Mouse (Mus musculus) myocyte (in vitro differentiated cells): ENCODE measurements around the gene Dnah5. TPM values are rescaled to one million over a fixed set of nuclear protein-coding genes. Genes with fewer than 3 reads are reported as not detected.

ENCODE experiments used
- H3K27me3 ChIP-seq: one replicate; pipeline ENCODE4 v1.6.1; 2011; ENCODE audit not compliant: control insufficient read depth, insufficient read depth, insufficient read length
- H3K36me3 ChIP-seq: one replicate; pipeline ENCODE4 v1.6.1; 2011; ENCODE audit not compliant: control insufficient read depth, insufficient read depth
- H3K4me2 ChIP-seq: one replicate; pipeline ENCODE4 v1.6.1; 2011; ENCODE audit warnings: low read depth, control low read depth
- H3K4me3 ChIP-seq: one replicate; pipeline ENCODE4 v1.5.1; 2011; ENCODE audit warnings: mild to moderate bottlenecking, control low read depth, moderate library complexity
- H3K79me2 ChIP-seq: one replicate; pipeline ENCODE4 v1.6.1; 2011; ENCODE audit not compliant: control insufficient read depth, insufficient read depth
- H3ac ChIP-seq: one replicate; pipeline ENCODE4 v1.6.1; 2011; ENCODE audit not compliant: control insufficient read depth, insufficient read length
- CEBPB ChIP-seq: IDR thresholded peaks from 2 replicates; pipeline ENCODE4 v1.6.1; 2011; ENCODE audit warnings: mild to moderate bottlenecking, moderate library complexity; ENCODE audit not compliant: poor library complexity, insufficient read depth, severe bottlenecking
- E2F4 ChIP-seq: IDR thresholded peaks from one replicate; pipeline ENCODE4 v1.6.1; 2011; ENCODE audit warnings: mild to moderate bottlenecking, control low read depth, moderate library complexity; ENCODE audit not compliant: insufficient read depth
- MAX ChIP-seq: IDR thresholded peaks from one replicate; pipeline ENCODE4 v1.6.1; 2011; ENCODE audit warnings: low read depth, mild to moderate bottlenecking, control low read depth
- MYOD1 ChIP-seq, 3 experiments: IDR thresholded peaks; one replicate each; pipeline ENCODE4 v1.6.1; 2011; ENCODE audit warnings: control low read depth in 2 of 3, low read depth in 2 of 3, mild to moderate bottlenecking in 2 of 3, moderate library complexity in 1 of 3; ENCODE audit not compliant: insufficient read length in 2 of 3, control insufficient read depth in 1 of 3
- MYOG ChIP-seq, 3 experiments: IDR thresholded peaks; one replicate each; pipeline ENCODE4 v1.6.1; 2011; ENCODE audit warnings: control low read depth in 2 of 3, low read depth in 2 of 3, mild to moderate bottlenecking in 2 of 3; ENCODE audit not compliant: insufficient read length in 2 of 3, control insufficient read depth in 1 of 3, insufficient read depth in 1 of 3
- POLR2A ChIP-seq: IDR thresholded peaks from one replicate; pipeline ENCODE4 v1.6.1; 2011; ENCODE audit warnings: low read depth, mild to moderate bottlenecking, control low read depth, moderate library complexity; ENCODE audit not compliant: insufficient read length
- POLR2AphosphoS2 ChIP-seq: IDR thresholded peaks from one replicate; pipeline ENCODE4 v1.6.1; 2011; ENCODE audit warnings: low read depth, control low read depth; ENCODE audit not compliant: insufficient read length
- REST ChIP-seq: IDR thresholded peaks from one replicate; pipeline ENCODE4 v1.6.1; 2011; ENCODE audit warnings: mild to moderate bottlenecking, control low read depth, moderate library complexity; ENCODE audit not compliant: insufficient read depth, insufficient read length
- SRF ChIP-seq: IDR thresholded peaks from one replicate; pipeline ENCODE4 v1.6.1; 2011; ENCODE audit warnings: low read depth; ENCODE audit not compliant: control insufficient read depth, insufficient read length
- TCF12 ChIP-seq: IDR thresholded peaks from one replicate; pipeline ENCODE4 v1.6.1; 2011; ENCODE audit warnings: mild to moderate bottlenecking, control low read depth; ENCODE audit not compliant: poor library complexity, insufficient read depth, severe bottlenecking
- TCF3 ChIP-seq: IDR thresholded peaks from one replicate; pipeline ENCODE4 v1.6.1; 2011; ENCODE audit warnings: low read depth, control low read depth; ENCODE audit not compliant: insufficient read length
- USF1 ChIP-seq: IDR thresholded peaks from one replicate; pipeline ENCODE4 v1.6.1; 2011; ENCODE audit warnings: low read depth, mild to moderate bottlenecking, control low read depth, moderate library complexity
- polyA plus RNA-seq: library from polyadenylated mRNA; unstranded; fragments of >200 nt; fragmentation: generic; extraction: Trizol; gene quantifications from one replicate; pipeline ENCODE4 v1.2.1, GENCODE M21; 2012; ENCODE audit warnings: missing spikeins

Gene Dnah5
- polyA plus RNA-seq, 1 experiment = 0.05 TPM

- no peak for TF ChIP-seq E2F4
- TF ChIP-seq TCF12 = no peak
- TF ChIP-seq CEBPB = no peak
- TF ChIP-seq REST = no peak
- no peak for TF ChIP-seq MYOG (IDR thresholded peaks at IDR 0.05; ENCODE audit: control insufficient read depth in 1 of 3, insufficient read depth in 1 of 3, insufficient read length in 2 of 3, low read depth in 2 of 3)
- no peak for TF ChIP-seq TCF3
- no peak for TF ChIP-seq SRF
- TF ChIP-seq POLR2AphosphoS2 = no peak
- TF ChIP-seq MAX = no peak
- TF ChIP-seq USF1 = no peak
- no peak for TF ChIP-seq MYOD1 (IDR thresholded peaks at IDR 0.05; ENCODE audit: control insufficient read depth in 1 of 3, insufficient read length in 2 of 3, low read depth in 2 of 3)
- no peak for TF ChIP-seq POLR2A
- H3K4me2 ChIP-seq = no peak overlapping the region
- H3K36me3 ChIP-seq = no peaks in the 10 kb centered on the region
- H3K27me3 ChIP-seq = peaks cover 30% of the 10 kb centered on the region
- no peak overlapping the region for H3ac ChIP-seq
- H3K79me2 ChIP-seq = no peaks in the 10 kb centered on the region
- H3K4me3 ChIP-seq = no peak overlapping the region
These were observed 15.8 kb upstream of the Dnah5 start for GRCm38 (mm10) chr15:28187472-28188360.

GRCm38 (mm10) chr15:28188361-28189011 lies 15.1 kb upstream of the Dnah5 start:
- H3K4me2 ChIP-seq = no peak overlapping the region
- H3K27me3 ChIP-seq = peaks cover 32% of the 10 kb centered on the region
- no peaks in the 10 kb centered on the region for H3K79me2 ChIP-seq
- no peak for TF ChIP-seq E2F4
- no peak for TF ChIP-seq MAX
- TF ChIP-seq TCF3 = no peak
- no peak for TF ChIP-seq MYOD1 (IDR thresholded peaks at IDR 0.05; ENCODE audit: control insufficient read depth in 1 of 3, insufficient read length in 2 of 3, low read depth in 2 of 3)
- TF ChIP-seq POLR2A = no peak
- no peak for TF ChIP-seq SRF
- TF ChIP-seq CEBPB = no peak
- TF ChIP-seq POLR2AphosphoS2 = no peak
- no peak for TF ChIP-seq TCF12
- no peak for TF ChIP-seq REST
- TF ChIP-seq MYOG (IDR thresholded peaks at IDR 0.05; ENCODE audit: control insufficient read depth in 1 of 3, insufficient read depth in 1 of 3, insufficient read length in 2 of 3, low read depth in 2 of 3) = no peak
- no peak for TF ChIP-seq USF1
- no peak overlapping the region for H3K4me3 ChIP-seq
- H3K36me3 ChIP-seq = no peaks in the 10 kb centered on the region
- H3ac ChIP-seq = no peak overlapping the region

- no peak overlapping the region for H3K4me3 ChIP-seq
- no peak for TF ChIP-seq SRF
- TF ChIP-seq CEBPB = no peak
- H3K36me3 ChIP-seq = no peaks in the 10 kb centered on the region
- H3K27me3 ChIP-seq = peaks cover 29% of the 10 kb centered on the region
- no peak overlapping the region for H3ac ChIP-seq
- no peaks in the 10 kb centered on the region for H3K79me2 ChIP-seq
- H3K4me2 ChIP-seq = peak overlapping the region; percentile 48
These were observed 13.9 kb upstream of the Dnah5 start for GRCm38 (mm10) chr15:28189668-28190067.

- Histone ChIP-seq H3K79me2 (no peaks in the 10 kb centered on the region), H3K27me3 (peaks cover 23% of the 10 kb centered on the region), H3K4me2 (no peak overlapping the region), H3K36me3 (no peaks in the 10 kb centered on the region), H3ac (no peak overlapping the region), H3K4me3 (no peak overlapping the region)
- no peak for TF ChIP-seq CEBPB
These were observed 4.9 kb upstream of the Dnah5 start for GRCm38 (mm10) chr15:28198609-28199008.

- Histone ChIP-seq H3K4me3 (no peak overlapping the region), H3K4me2 (no peak overlapping the region), H3ac (no peak overlapping the region), H3K79me2 (no peaks in the 10 kb centered on the region), H3K36me3 (no peaks in the 10 kb centered on the region), H3K27me3 (peaks cover 6% of the 10 kb centered on the region)
- no peak for TF ChIP-seq CEBPB
- no peak for TF ChIP-seq USF1
- no peak for TF ChIP-seq SRF
- TF ChIP-seq REST = no peak
- no peak for TF ChIP-seq MYOD1 (IDR thresholded peaks at IDR 0.05; ENCODE audit: control insufficient read depth in 1 of 3, insufficient read length in 2 of 3, low read depth in 2 of 3)
- TF ChIP-seq TCF12 = no peak
- TF ChIP-seq POLR2AphosphoS2 = no peak
- no peak for TF ChIP-seq MYOG (IDR thresholded peaks at IDR 0.05; ENCODE audit: control insufficient read depth in 1 of 3, insufficient read depth in 1 of 3, insufficient read length in 2 of 3, low read depth in 2 of 3)
- no peak for TF ChIP-seq POLR2A
- no peak for TF ChIP-seq TCF3
- no peak for TF ChIP-seq MAX
- no peak for TF ChIP-seq E2F4
These were observed 1.1 kb downstream of the Dnah5 start for GRCm38 (mm10) chr15:28204626-28205025.
